Mouse (Mus musculus): ENCODE measurements around the gene Ly6g6f. TPM values are rescaled to one million over a fixed set of nuclear protein-coding genes. Genes with fewer than 3 reads are reported as not detected.

Ly6g6f gene
- total and polyA plus RNA-seq, 3 experiments, result 0.88 to 3.0 TPM; not detected in 1

DNA sequence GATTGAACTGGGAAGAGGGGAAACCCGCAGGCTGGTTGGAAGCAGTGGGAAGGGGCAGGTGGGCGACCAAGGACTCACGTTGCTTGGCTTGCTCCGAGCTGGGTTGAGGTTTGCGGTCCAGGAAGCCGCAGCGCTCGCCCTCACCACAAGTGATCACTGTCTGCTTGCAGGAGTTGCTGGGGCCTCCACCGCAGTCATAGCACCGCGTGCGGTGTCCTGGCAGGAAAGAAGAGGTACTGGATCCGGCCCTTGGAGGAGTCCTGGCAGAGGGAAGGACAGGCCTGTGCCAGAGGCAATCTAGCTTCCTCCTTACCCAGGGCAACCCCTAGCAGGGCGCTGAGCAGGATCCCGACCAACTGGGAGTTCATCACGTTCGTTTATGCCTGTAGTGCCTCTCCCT is 11.3 kb downstream of the Ly6g6f start:
- Histone ChIP-seq H3K36me3 (ENCODE audit: control insufficient read depth in 1 of 2, insufficient read depth in 2 of 2, low read length in 2 of 2) (peaks cover 0 to 4% of the 10 kb centered on the region in 2 experiments; a peak in 2 of 4 replicates), H3K9me3 (replicated peaks; ENCODE audit: insufficient read depth, low read length) (no peaks in the 10 kb centered on the region), H3K4me1 (ENCODE audit: control insufficient read depth in 1 of 2, insufficient read depth in 2 of 2, low read length in 2 of 2) (peaks cover 2 to 11% of the 10 kb centered on the region in 2 experiments; a peak in 2 of 4 replicates), H3K27me3 (ENCODE audit: control insufficient read depth in 1 of 2, insufficient read depth in 2 of 2, low read length in 2 of 2) (no peaks in the 10 kb centered on the region), H3K79me2 (ENCODE audit: control insufficient read depth, insufficient read depth, low read length, poor library complexity) (no peaks in the 10 kb centered on the region), H3K9ac (ENCODE audit: control insufficient read depth, low read depth, low read length, poor library complexity, severe bottlenecking) (no peak overlapping the region), H3K27ac (ENCODE audit: control insufficient read depth, low read depth, low read length) (no peak overlapping the region), H3K4me3 (ENCODE audit: control insufficient read depth in 1 of 2, insufficient read depth in 1 of 2, low read depth in 2 of 2, low read length in 2 of 2) (no peak overlapping the region)
- DNase-seq (ENCODE audit: low read depth, low spot score), result no peak
- no peak for TF ChIP-seq CTCF (IDR thresholded peaks at IDR 0.05 in 2 of 3, conservative IDR thresholded peaks at IDR 0.05 in 1 of 3; ENCODE audit: control insufficient read depth in 1 of 3, insufficient read depth in 1 of 3, low read depth in 2 of 3, low read length in 3 of 3, poor library complexity in 1 of 3, severe bottlenecking in 1 of 3)
- TF ChIP-seq CHD2 (IDR thresholded peaks at IDR 0.05; ENCODE audit: low read length), result no peak
- TF ChIP-seq ELF1 (IDR thresholded peaks at IDR 0.05; ENCODE audit: low read depth, low read length), result no peak
- no peak for TF ChIP-seq BHLHE40 (IDR thresholded peaks at IDR 0.05; ENCODE audit: borderline replicate concordance, low read depth, low read length)

DNA sequence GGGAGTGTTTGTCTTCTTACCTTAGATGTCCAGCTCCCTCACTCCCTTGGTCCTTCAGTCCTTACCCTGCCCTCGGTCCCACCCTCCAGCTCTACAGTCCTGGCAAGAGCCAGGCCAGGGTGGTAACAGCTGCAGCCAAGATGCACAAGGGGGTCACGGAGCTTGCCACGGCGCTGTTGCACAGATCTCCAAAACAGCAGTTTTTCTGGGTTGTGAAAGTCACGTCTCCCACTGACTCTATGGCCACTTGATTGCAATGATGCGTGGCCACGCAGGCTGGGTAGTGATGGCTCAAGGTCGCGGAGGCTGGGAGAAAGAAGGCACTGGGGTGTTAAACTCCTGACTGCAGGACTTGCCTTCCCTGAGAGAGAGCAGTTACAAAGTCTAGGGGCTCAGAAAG is 14.0 kb downstream of the Ly6g6f start:
- TF ChIP-seq MYB (IDR thresholded peaks at IDR 0.05; ENCODE audit: low read depth, low read length) (no peak), POLR2AphosphoS5 (IDR thresholded peaks at IDR 0.05; ENCODE audit: borderline replicate concordance, low read depth, low read length) (no peak), CTCF (IDR thresholded peaks at IDR 0.05 in 2 of 3, conservative IDR thresholded peaks at IDR 0.05 in 1 of 3; ENCODE audit: control insufficient read depth in 1 of 3, insufficient read depth in 1 of 3, low read depth in 2 of 3, low read length in 3 of 3, poor library complexity in 1 of 3, severe bottlenecking in 1 of 3) (no peak), CHD2 (IDR thresholded peaks at IDR 0.05; ENCODE audit: low read length) (no peak), USF2 (IDR thresholded peaks at IDR 0.05; ENCODE audit: borderline replicate concordance in 1 of 2, insufficient read depth in 1 of 2, low read depth in 1 of 2, low read length in 2 of 2) (no peak), ZKSCAN1 (IDR thresholded peaks at IDR 0.05; ENCODE audit: low read depth, low read length) (no peak), RCOR1 (IDR thresholded peaks at IDR 0.05; ENCODE audit: low read depth, low read length) (no peak), CHD1 (IDR thresholded peaks at IDR 0.05; ENCODE audit: low read depth, low read length) (no peak), MAX (IDR thresholded peaks at IDR 0.05; ENCODE audit: low read length) (no peak), HCFC1 (IDR thresholded peaks at IDR 0.05; ENCODE audit: low read depth, low read length) (no peak), BHLHE40 (IDR thresholded peaks at IDR 0.05; ENCODE audit: borderline replicate concordance, low read depth, low read length) (no peak), EP300 (IDR thresholded peaks at IDR 0.05; ENCODE audit: low read depth in 1 of 2, low read length in 2 of 2) (no peak), SIN3A (IDR thresholded peaks at IDR 0.05; ENCODE audit: low read length) (no peak)
- Histone ChIP-seq H3K4me3 (ENCODE audit: control insufficient read depth in 1 of 2, insufficient read depth in 1 of 2, low read depth in 2 of 2, low read length in 2 of 2) (no peak overlapping the region), H3K79me2 (ENCODE audit: control insufficient read depth, insufficient read depth, low read length, poor library complexity) (no peaks in the 10 kb centered on the region), H3K9me3 (replicated peaks; ENCODE audit: insufficient read depth, low read length) (no peaks in the 10 kb centered on the region), H3K27ac (ENCODE audit: control insufficient read depth, low read depth, low read length) (no peak overlapping the region), H3K36me3 (ENCODE audit: control insufficient read depth in 1 of 2, insufficient read depth in 2 of 2, low read length in 2 of 2) (no peaks in the 10 kb centered on the region; a peak in 1 of 4 replicates), H3K27me3 (ENCODE audit: control insufficient read depth in 1 of 2, insufficient read depth in 2 of 2, low read length in 2 of 2) (no peaks in the 10 kb centered on the region), H3K9ac (ENCODE audit: control insufficient read depth, low read depth, low read length, poor library complexity, severe bottlenecking) (no peak overlapping the region), H3K4me1 (ENCODE audit: control insufficient read depth in 1 of 2, insufficient read depth in 2 of 2, low read length in 2 of 2) (peaks cover 0 to 16% of the 10 kb centered on the region in 2 experiments; a peak in 3 of 4 replicates)
- DNase-seq (ENCODE audit: low read depth, low spot score), result no peak
